Mouse (Mus musculus): ENCODE results near the gene Snapc4.
A peak's percentile ranks its signal among the peaks of the same experiment; 100 is the strongest.

Snapc4 gene

GRCm38 (mm10) chr2:26380131-26380771, at the start of gene Snapc4:
Snapc4 (minus strand) TSS chr2:26380653.
- peak; percentile 91 to 92 for DNase-seq (ENCODE audit: low spot score in 2 of 2)

- no peak for DNase-seq (ENCODE audit: low spot score in 2 of 2)
These were observed 49.4 kb upstream of the Snapc4 start for GRCm38 (mm10) chr2:26429851-26430250.

DNA sequence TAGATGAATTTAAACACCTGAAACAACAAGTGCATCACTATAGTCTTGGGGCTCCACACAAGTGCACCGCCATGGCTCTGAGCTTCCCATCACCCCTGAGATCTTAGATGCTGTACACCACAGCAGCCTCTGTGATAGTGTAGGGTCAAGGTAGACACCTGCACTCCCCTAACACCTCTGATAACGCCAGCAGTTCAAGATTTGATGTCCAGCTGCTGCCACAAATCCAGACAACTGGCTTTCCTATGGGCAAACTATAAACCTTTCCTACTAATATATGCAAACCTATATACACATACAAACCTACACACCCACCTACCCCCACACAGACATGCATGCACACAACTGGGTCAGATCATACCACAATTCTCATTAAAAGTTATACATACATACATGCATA, 44.1 kb upstream of the Snapc4 start:
- DNase-seq (ENCODE audit: low spot score in 2 of 2): no peak

- DNase-seq (ENCODE audit: low spot score in 2 of 2): no peak
These were observed 42.6 kb upstream of the Snapc4 start for GRCm38 (mm10) chr2:26423086-26423485.

- DNase-seq (ENCODE audit: low spot score in 2 of 2): no peak
These were observed 41.5 kb upstream of the Snapc4 start for GRCm38 (mm10) chr2:26421969-26422368.

GRCm38 (mm10) chr2:26418120-26418519, 37.7 kb upstream of the Snapc4 start:
- no peak for DNase-seq (ENCODE audit: low spot score in 2 of 2)

GRCm38 (mm10) chr2:26417066-26417465, 36.6 kb upstream of the Snapc4 start:
- DNase-seq (ENCODE audit: low spot score in 2 of 2): no peak

GRCm38 (mm10) chr2:26410931-26411411, 30.5 kb upstream of the Snapc4 start:
- DNase-seq (ENCODE audit: low spot score in 2 of 2): no peak

DNA sequence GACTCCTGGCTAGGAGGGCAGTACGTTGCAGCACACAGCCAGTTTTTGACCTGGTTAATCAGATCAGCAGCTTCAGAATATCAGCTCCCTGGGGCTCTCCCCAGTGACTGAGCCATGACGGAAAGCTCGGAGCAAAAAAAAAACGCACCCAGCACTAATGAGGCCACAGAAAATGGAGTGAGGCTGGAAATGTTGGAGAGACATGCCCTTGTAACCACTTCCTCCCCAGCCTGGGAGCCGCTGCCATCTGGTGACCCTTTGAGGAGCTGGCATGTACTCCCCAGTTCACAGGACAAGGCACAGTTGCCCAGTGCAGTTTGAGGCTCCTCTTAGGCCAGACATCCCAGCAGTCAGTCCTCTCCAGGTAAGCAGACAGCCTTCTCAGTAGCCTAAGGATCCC, 29.6 kb upstream of the Snapc4 start:
- DNase-seq (ENCODE audit: low spot score in 2 of 2): no peak

DNA sequence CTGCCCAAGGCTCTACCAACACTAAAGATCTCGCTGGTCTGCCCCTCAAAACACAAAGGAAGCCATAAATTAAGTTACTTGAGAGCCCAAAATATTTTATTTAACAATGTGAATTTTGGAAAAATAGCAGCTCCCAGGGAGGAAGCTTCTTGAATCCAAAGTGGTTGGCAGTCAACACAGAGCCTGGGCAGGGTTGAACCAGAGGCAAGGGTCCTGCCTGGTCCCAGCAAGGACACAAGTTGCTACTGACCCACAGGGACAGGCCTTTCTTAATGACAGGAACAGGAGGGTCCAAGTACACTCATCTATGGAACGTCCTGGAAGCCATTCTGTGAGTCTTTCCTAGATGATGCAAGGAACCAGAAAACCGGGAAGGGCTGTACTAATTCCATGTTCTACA, 28.9 kb upstream of the Snapc4 start:
- no peak for DNase-seq (ENCODE audit: low spot score in 2 of 2)

- DNase-seq (ENCODE audit: low spot score in 2 of 2): peak; percentile 95 to 97
These were observed 28.3 kb upstream of the Snapc4 start, which contains the start of gene Inpp5e for GRCm38 (mm10) chr2:26408515-26409356. Inpp5e (minus strand) TSS chr2:26409203.

DNA sequence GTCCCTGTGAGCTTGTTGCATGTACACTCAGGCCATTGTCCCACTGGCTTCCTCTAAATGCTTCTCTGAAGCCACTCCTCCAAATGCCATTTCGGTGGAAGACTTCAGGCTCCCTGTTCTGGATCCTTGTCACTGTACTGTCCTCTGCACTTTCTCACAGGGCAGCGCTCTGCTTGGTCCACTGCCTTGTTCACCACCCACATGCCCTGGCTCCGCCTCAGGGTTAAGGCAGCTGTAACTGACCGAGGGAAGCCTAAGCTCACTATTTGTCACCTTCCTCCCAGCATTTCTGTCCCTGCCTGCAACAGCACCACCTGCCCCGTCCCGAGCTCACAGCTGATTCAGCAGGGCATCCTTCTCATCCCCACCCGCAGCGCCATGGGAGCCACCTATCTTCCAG, 22.9 kb upstream of the Snapc4 start:
- DNase-seq (ENCODE audit: low spot score in 2 of 2): no peak

DNA sequence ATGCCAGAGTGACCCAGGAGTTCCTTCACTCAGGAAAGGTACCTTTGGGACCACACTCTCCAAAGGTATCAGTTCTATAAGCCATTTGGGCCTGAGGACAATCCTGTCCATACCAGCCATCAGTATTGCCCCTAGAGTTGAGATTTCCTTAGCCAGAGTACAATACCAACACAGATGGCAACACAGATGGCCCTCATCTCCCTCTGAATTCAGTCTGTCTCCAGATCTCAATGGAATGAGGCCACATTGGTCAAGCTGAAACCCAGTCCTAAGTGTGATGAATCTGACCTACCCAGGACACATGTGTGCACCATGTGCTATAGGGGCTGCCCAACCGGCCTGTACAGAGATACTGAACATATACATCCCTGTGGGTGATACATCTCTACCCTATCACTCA, 21.8 kb upstream of the Snapc4 start:
- DNase-seq (ENCODE audit: low spot score in 2 of 2): no peak

DNA sequence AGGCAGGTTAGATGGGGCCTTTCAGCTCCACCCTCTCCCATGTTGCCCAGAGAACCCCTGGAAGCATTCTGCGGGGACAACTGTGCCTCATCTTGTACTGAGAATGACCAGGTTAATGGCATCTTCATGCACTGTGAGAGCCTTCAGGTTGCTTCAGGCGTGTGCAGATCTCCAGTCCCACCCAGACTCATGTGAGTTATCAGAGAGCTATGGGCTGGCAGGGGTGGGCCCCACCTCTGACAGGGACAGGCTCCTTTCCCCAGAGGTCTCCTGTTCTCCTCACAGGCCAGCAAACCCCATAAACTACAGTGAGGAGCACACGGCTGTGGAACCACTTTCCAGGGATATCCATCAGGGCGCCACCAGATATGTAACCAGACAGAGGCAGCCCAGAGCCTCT, 20.6 kb upstream of the Snapc4 start:
- DNase-seq (ENCODE audit: low spot score in 2 of 2): no peak

DNA sequence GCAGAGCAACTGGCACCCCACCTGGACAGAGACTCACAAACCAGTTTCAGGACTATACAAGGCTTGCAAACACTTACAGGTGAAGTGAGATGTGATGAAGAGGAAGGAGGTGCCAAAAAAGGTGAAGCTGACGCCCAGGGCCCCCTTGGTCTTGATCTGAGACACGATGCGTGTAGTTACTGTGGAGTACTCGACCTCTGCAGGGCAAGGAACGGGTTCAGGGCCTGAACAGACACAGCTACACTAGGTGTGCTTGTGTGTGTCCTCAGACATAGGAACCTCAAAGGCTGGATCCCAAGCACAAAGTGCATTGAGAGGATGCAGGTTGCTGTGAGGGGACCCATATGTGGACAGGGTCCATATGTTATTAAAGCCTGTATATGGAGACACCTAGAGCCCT, 19.8 kb upstream of the Snapc4 start:
- DNase-seq (ENCODE audit: low spot score in 2 of 2): no peak

DNA sequence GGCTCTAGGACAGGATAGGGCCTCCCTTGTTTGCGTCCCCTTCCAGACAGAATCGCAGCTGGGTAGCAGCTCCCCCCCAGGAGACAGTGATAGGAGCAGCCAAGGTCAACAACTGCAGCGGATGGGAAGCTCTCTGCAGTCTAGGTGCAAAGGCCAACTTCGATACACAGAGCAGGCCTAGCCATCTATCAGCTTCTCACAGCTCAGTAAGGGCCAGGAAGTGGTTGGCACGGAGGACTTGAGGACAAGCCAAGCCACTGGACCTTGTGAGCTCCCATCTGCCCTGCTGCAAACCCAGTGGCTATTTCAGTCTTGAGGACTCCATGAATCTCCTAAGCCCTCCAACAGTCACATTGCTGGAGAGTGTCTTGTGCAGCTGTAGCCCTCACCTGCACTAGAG, 19.2 kb upstream of the Snapc4 start:
- DNase-seq (ENCODE audit: low spot score in 2 of 2): no peak

DNA sequence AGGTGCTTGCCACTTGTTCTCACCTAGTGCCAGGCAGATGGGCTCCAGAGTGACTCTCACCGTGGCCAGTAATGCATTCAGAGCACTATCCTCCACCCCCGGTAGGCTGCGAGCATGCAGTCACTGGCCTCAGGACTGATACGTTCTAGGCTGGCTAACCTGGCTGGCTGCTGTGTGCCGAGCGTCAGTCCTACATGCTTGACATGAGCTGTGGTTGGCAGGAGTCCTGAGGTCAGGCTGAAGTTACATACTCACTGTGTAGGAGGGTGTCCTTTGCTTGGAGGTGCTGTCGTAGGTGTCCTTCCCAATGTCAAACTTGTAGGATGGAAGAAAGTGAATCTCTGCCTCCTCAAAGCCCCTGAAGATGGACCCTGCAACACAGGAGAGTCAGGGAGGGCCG, 18.5 kb upstream of the Snapc4 start:
- no peak for DNase-seq (ENCODE audit: low spot score in 2 of 2)

DNA sequence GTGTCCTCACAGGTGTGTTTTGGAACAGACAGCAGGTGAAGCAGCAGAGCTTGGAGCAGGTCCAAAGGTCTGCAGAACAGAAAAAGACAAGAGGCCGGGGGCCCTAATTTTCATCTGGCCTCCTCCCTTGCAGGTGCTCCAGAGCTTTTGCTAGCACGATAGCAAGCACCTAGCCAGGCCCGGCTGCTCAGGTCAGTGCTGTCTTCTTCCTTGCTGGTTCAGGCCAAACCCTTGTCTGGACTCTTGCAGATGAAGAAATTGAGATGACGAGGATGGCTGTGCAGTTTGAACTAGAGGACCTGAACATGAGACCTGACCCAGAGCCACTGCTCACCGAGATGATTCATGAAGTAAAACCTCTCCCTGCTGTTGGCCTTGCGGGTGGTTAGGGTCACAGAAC, 11.2 kb upstream of the Snapc4 start:
- DNase-seq (ENCODE audit: low spot score in 2 of 2): no peak

GRCm38 (mm10) chr2:26390954-26391353, 10.5 kb upstream of the Snapc4 start:
- no peak for DNase-seq (ENCODE audit: low spot score in 2 of 2)

DNA sequence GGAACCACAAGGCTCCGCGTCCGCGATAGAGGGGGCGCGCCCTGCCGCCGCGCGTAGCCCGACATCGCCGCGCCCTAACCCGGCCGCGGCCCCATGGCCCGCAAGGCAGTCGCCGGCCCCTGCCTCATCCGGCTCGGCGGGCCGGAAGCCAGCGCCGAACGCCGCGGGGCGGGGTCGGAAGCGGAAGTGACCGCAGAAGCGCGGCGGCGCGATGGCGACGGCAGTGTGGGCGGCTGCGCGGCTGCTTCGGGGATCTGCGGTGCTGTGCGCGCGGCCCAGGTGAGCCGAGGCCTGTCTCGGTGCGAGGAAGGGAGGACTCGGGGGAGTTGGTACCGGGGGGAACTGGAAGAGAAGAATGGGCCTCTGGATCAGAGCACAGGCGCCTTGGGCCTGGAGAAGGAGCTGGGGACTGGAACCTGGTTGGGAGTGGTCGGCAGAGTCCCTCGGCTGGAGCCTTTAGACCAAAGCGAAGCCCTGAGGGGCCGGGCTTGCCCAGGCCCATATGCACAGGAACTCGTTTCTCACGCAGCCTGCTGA, 8.8 kb upstream of the Snapc4 start, which contains the start of the genes Entr1 and Pmpca:
TSS of gene Entr1 (minus strand) at position 163 of the 537 bp plus-strand sequence.
TSS of gene Pmpca (plus strand) at position 186 of the 537 bp plus-strand sequence.
- peak; percentile 89 to 91 for DNase-seq (ENCODE audit: low spot score in 2 of 2)

GRCm38 (mm10) chr2:26388682-26389153, 8.3 kb upstream of the Snapc4 start:
- no peak for DNase-seq (ENCODE audit: low spot score in 2 of 2)

- no peak for DNase-seq (ENCODE audit: low spot score in 2 of 2)
These were observed 7.3 kb upstream of the Snapc4 start for GRCm38 (mm10) chr2:26387713-26388112.
